In genomic region chr9:78259688-78260087, GRCm38 (mm10) we compare ENCODE assay signal across 11 mouse cellular contexts. TPM values are rescaled to one million over a fixed set of nuclear protein-coding genes. Genes with fewer than 3 reads are reported as not detected.
DNase-seq lines count a peak whose midpoint lies in the region; ATAC-seq and TF ChIP-seq lines count a peak whose summit lies in the region.
"Not testable (repeated sequence)": the region's sequence is repeated elsewhere in the genome, so short reads cannot be mapped to it uniquely, and the experiment has no call there.
"Had no signal": no experiment of that assay in that cellular context is flagged by ENCODE, and none has a peak within 500 bp of the region (broad histone marks: within the 10 kb centered on the region; RNA-seq: fewer than 3 reads in every experiment).

No protein-coding gene starts in this region.

- WGBS in cerebellum, adult 2 months = 0% methylated on average over 1 of the region's 6 CpGs
- WGBS in lung, embryonic 15.5 days = 0% methylated on average over 1 of the region's 6 CpGs
- WGBS in neural tube, embryonic 12.5 days = 0% methylated on average over 1 of the region's 6 CpGs
- WGBS in stomach, postnatal 0 days = 0% methylated on average over 1 of the region's 6 CpGs

- not testable (repeated sequence) for TF ChIP-seq EP300 in stomach, postnatal 0 days (optimal IDR thresholded peaks at IDR 0.05)

- H3K4me3 ChIP-seq in cerebellum, adult 2 months (replicated peaks; ENCODE audit: insufficient read depth, low read depth, low read length); lung, embryonic 15.5 days; neural tube, embryonic 12.5 days; stomach, postnatal 0 days (ENCODE audit: low read depth, low read length): not testable (repeated sequence)

- peak; percentile 77 for ATAC-seq in inflammation-experienced regulatory T-cells, adult 6 months
- ATAC-seq in lung, embryonic 15.5 days (ENCODE audit: borderline replicate concordance, extremely low read depth, low FRiP score, low TSS enrichment) = 0 out of 2 replicates have a peak, but pooled peaks have one; percentile 39
- ATAC-seq in neural tube, embryonic 12.5 days (ENCODE audit: low FRiP score, low read depth) = peak; percentile 48; the same call in 1 of the 2 replicates
- ATAC-seq in stomach, postnatal 0 days (ENCODE audit: low FRiP score, low TSS enrichment) = peak; percentile 14; the same call in 1 of the 2 replicates

- H3K4me2 ChIP-seq in lung, embryonic 15.5 days; neural tube, embryonic 12.5 days (replicated peaks); stomach, postnatal 0 days (replicated peaks; ENCODE audit: low read depth): not testable (repeated sequence)

- H3K27me3 ChIP-seq in cerebellum, adult 2 months (ENCODE audit: control insufficient read depth, insufficient read depth, low read length); lung, embryonic 15.5 days; neural tube, embryonic 12.5 days (replicated peaks); stomach, postnatal 0 days (ENCODE audit: control insufficient read depth, insufficient read depth, low read length): not testable (repeated sequence)

- peak; percentile 12 to 22 for DNase-seq in CD8-positive naive resting alpha-beta T cell, adult 2 months (ENCODE audit: low read depth in 2 of 2, low spot score in 2 of 2)
- DNase-seq in cerebellum, adult 2 months = peak; percentile 30 to 43
- DNase-seq in gastrocnemius, adult 18-20 months (ENCODE audit: low spot score) = peak; percentile 30
- DNase-seq in layer of hippocampus, postnatal 10 days (ENCODE audit: low spot score in 2 of 2) = peak; percentile 34 to 57
- DNase-seq in stomach, postnatal 0 days (ENCODE audit: low spot score) = not testable (repeated sequence)

- H3K36me3 ChIP-seq in lung, embryonic 15.5 days; neural tube, embryonic 12.5 days; stomach, postnatal 0 days (ENCODE audit: control insufficient read depth, insufficient read depth, low read length): not testable (repeated sequence)

- not testable (repeated sequence) for H3K4me1 ChIP-seq in cerebellum, adult 2 months (ENCODE audit: control insufficient read depth, insufficient read depth, low read length); lung, embryonic 15.5 days; neural tube, embryonic 12.5 days; stomach, postnatal 0 days (replicated peaks; ENCODE audit: control insufficient read depth, insufficient read depth)

- not testable (repeated sequence) for H3K9me3 ChIP-seq in lung, embryonic 15.5 days; neural tube, embryonic 12.5 days; stomach, postnatal 0 days (ENCODE audit: control insufficient read depth, low read length)

- TF ChIP-seq POLR2A in cerebellum, adult 2 months (IDR thresholded peaks at IDR 0.05; ENCODE audit: borderline replicate concordance, insufficient read depth, low read length) = not testable (repeated sequence)

- TF ChIP-seq CTCF in cerebellum, adult 2 months (IDR thresholded peaks at IDR 0.05; ENCODE audit: borderline replicate concordance, insufficient read depth, low read depth, low read length) = peak; percentile 21; the same call in 1 of the 2 replicates
- peak; percentile 52 for TF ChIP-seq CTCF in stomach, postnatal 0 days (IDR thresholded peaks at IDR 0.05; ENCODE audit: low read depth)

- not testable (repeated sequence) for H3K27ac ChIP-seq in cerebellum, adult 2 months (ENCODE audit: insufficient read depth, low read length); lung, embryonic 15.5 days; neural tube, embryonic 12.5 days; stomach, postnatal 0 days (replicated peaks)

- H3K9ac ChIP-seq in lung, embryonic 15.5 days; neural tube, embryonic 12.5 days; stomach, postnatal 0 days (ENCODE audit: low read length): not testable (repeated sequence)

RNA-seq across cellular contexts. Expression of gene Gm3776, which starts 2.8 kb away (rescaled TPM):
- polyA plus RNA-seq in cerebellum, adult 2 months (2012; rRNA removed) = not detected in 2 replicates
- total RNA-seq in gastrocnemius, adult 18-20 months (2021) = under 1 TPM in 1 of 2 experiments, not detected in 1; 0.32 TPM
- polyA plus RNA-seq in inflammation-experienced regulatory T-cells, adult 6 months (2017; shearing (Covaris generic)) = not detected
- total RNA-seq in layer of hippocampus, postnatal 10 days (2021) = not detected
- polyA plus RNA-seq in lung, embryonic 15.5 days (2015; fragmentation: Nextera tagmentation; extraction: Ambion mirVana) = not detected in 2 replicates
- not detected in 2 replicates for polyA plus RNA-seq in neural tube, embryonic 12.5 days (2016; fragmentation: Nextera tagmentation; extraction: Ambion mirVana)
- polyA plus RNA-seq in stomach, postnatal 0 days (2015; fragmentation: Nextera tagmentation; extraction: Ambion mirVana) = 929 and 937 TPM in 2 replicates
- total RNA-seq: adrenal gland, postnatal 4 days had no signal
- polyA plus RNA-seq: heart, embryonic 14.5 days had no signal

RNA-seq across cellular contexts. Expression of gene Gsta1, which starts 29.2 kb away (rescaled TPM):
- polyA plus RNA-seq in cerebellum, adult 2 months (2012; rRNA removed) = not detected in 2 replicates
- total RNA-seq in gastrocnemius, adult 18-20 months (2021) = not detected
- not detected for polyA plus RNA-seq in inflammation-experienced regulatory T-cells, adult 6 months (2017; shearing (Covaris generic))
- not detected for total RNA-seq in layer of hippocampus, postnatal 10 days (2021)
- 0.30 TPM in 1 of 2 replicates, not detected in the other for polyA plus RNA-seq in lung, embryonic 15.5 days (2015; fragmentation: Nextera tagmentation; extraction: Ambion mirVana)
- not detected in 2 replicates for polyA plus RNA-seq in neural tube, embryonic 12.5 days (2016; fragmentation: Nextera tagmentation; extraction: Ambion mirVana)
- 1,326 and 1,348 TPM in 2 replicates for polyA plus RNA-seq in stomach, postnatal 0 days (2015; fragmentation: Nextera tagmentation; extraction: Ambion mirVana)
- polyA plus RNA-seq: heart, embryonic 14.5 days had no signal

RNA-seq across cellular contexts. Expression of gene Gm10639, which starts 30.0 kb away (rescaled TPM):
- polyA plus RNA-seq in cerebellum, adult 2 months (2012; rRNA removed) = not detected in 2 replicates
- not detected for total RNA-seq in gastrocnemius, adult 18-20 months (2021)
- polyA plus RNA-seq in inflammation-experienced regulatory T-cells, adult 6 months (2017; shearing (Covaris generic)) = not detected
- total RNA-seq in layer of hippocampus, postnatal 10 days (2021) = not detected
- not detected in 2 replicates for polyA plus RNA-seq in lung, embryonic 15.5 days (2015; fragmentation: Nextera tagmentation; extraction: Ambion mirVana)
- polyA plus RNA-seq in neural tube, embryonic 12.5 days (2016; fragmentation: Nextera tagmentation; extraction: Ambion mirVana) = not detected in 2 replicates
- 5.1 and 5.8 TPM in 2 replicates for polyA plus RNA-seq in stomach, postnatal 0 days (2015; fragmentation: Nextera tagmentation; extraction: Ambion mirVana)
- polyA plus RNA-seq: heart, embryonic 14.5 days had no signal

RNA-seq across cellular contexts. Expression of gene Omt2a, which starts 54.9 kb away (rescaled TPM):
- polyA plus RNA-seq in cerebellum, adult 2 months (2012; rRNA removed) = not detected in 2 replicates
- total RNA-seq in gastrocnemius, adult 18-20 months (2021) = not detected
- polyA plus RNA-seq in inflammation-experienced regulatory T-cells, adult 6 months (2017; shearing (Covaris generic)) = not detected
- total RNA-seq in layer of hippocampus, postnatal 10 days (2021) = not detected
- not detected in 2 replicates for polyA plus RNA-seq in lung, embryonic 15.5 days (2015; fragmentation: Nextera tagmentation; extraction: Ambion mirVana)
- polyA plus RNA-seq in neural tube, embryonic 12.5 days (2016; fragmentation: Nextera tagmentation; extraction: Ambion mirVana) = not detected in 2 replicates
- polyA plus RNA-seq in stomach, postnatal 0 days (2015; fragmentation: Nextera tagmentation; extraction: Ambion mirVana) = not detected in 2 replicates
- total RNA-seq: adrenal gland, postnatal 4 days had no signal
- polyA plus RNA-seq: embryonic facial prominence, embryonic 15.5 days; heart, embryonic 14.5 days had no signal

Comparison
In these comparisons a context has a peak if more than half of its experiments do, and no peak if none do; other contexts are left out.
1. ATAC-seq: peak in every context shown above with its lines; median percentile 77 in inflammation-experienced regulatory T-cells, adult 6 months; 48 in neural tube, embryonic 12.5 days; 39 in lung, embryonic 15.5 days; 14 in stomach, postnatal 0 days.
2. RNA of gene Gm3776, which starts 2.8 kb away (polyA plus RNA-seq): 929 to 937 TPM in stomach, postnatal 0 days; not detected in cerebellum, adult 2 months, not detected in inflammation-experienced regulatory T-cells, adult 6 months, not detected in lung, embryonic 15.5 days and not detected in neural tube, embryonic 12.5 days; every median in the first group is over 100 times any median in the second.
3. RNA of gene Gsta1, which starts 29.2 kb away (polyA plus RNA-seq): 1,326 to 1,348 TPM in stomach, postnatal 0 days; 0.30 TPM in lung, embryonic 15.5 days, not detected in neural tube, embryonic 12.5 days, not detected in cerebellum, adult 2 months and not detected in inflammation-experienced regulatory T-cells, adult 6 months; every median in the first group is over 1,000 times any median in the second.